Mouse (Mus musculus) right cerebral cortex, postnatal 25 days (tissue): Measurements from ENCODE around the gene D230025D16Rik.
"Not testable (repeated sequence)": the region's sequence is repeated elsewhere in the genome, so short reads cannot be mapped to it uniquely, and the experiment has no call there.

Experiments
- DNase-seq: peaks from one replicate; pipeline ENCODE4 v3.0.0; 2022

The D230025D16Rik gene

DNA sequence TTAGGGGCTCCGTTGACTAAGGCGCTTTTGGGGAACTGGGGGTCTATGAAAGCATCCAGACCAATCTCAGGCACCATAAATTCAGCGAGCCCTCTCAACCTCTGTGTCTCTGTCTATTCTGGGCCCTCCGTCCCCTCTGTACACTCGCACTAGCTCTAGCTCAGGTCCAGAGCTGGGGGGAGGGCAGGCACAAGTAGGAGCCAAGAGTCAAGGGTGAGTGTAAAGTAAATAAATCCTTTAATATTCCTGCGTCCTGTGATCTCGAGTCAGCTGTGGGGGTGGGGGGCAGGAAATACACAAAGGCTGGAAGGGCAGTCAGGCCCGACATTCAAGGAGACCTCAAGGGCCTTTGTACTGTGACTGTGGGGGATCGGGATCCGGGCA lies 44.1 kb downstream of the D230025D16Rik start:
- no peak for DNase-seq

DNA sequence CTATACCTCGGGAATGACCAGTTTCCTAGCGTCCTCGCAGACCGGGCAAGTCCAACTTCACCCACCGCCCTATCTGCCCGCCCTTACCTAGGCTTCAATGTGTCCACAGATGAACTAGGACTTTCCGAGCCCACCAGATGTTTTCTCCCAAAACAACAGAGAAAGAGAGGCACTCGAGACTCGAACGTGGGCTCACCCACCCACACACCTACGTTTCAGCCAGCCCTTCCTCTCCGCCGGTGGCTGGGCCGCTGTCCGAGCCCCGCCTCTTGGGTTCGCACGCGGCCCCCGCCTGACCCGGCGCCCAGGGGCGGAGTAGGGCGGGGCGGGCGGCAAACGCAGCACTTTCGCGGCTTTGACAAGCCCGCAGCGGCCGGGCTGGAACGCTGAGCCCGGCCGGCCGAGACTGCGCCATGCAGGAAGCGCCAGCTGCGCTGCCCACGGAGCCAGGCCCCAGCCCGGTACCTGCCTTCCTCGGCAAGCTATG lies 44.6 kb downstream of the D230025D16Rik start, which contains the start of gene Hsf4:
TSS of gene Hsf4 (plus strand) at position 341 of the 487 bp plus-strand sequence.
- DNase-seq, result peak; percentile 63

DNA sequence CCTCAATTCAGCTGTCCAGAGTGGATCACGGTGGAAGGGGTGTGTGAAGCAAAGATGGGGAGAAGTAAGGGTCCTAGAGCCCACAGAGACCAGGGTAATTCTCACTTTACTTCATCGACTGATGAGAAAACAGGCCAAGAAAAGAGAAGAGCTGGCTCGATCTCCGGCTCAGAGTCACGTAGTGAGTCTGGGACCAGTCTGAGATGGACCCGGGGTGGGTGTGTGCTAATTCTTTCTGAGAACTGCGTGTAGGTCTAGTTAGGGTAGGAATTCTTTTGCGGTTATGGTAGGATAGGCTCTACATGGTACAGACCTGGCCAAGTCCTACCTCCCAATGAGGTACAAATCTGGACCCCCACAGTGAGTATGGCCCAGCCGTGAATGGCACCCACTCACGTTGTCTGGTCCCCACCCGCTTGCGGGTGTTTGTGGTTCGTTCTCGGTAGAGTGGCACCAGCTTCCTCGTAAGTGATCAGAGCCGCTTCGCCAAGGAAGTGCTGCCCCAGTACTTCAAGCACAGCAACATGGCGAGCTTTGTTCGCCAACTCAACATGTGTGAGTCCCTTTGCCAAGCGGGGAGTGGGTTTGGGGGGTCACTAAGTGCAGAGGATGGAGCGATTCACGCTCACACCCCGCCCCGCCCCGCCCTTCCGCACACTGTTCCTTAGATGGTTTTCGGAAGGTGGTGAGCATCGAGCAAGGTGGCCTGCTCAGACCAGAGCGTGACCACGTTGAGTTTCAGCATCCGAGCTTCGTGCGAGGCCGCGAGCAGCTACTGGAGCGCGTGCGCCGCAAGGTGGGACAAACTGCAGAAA lies 45.4 kb downstream of the D230025D16Rik start:
- no peak for DNase-seq

DNA sequence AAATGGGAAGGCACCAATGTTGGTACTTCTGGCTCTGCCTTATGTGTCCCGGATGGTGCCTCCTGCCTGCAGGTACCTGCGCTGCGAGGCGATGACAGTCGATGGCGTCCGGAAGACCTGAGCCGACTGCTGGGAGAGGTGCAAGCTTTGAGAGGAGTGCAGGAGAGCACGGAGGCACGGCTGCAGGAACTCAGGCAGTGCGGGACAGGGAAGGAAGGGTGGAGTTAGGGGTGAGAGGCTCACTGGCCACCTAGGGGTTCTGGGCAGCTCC lies 45.9 kb downstream of the D230025D16Rik start:
- DNase-seq, result no peak

DNA sequence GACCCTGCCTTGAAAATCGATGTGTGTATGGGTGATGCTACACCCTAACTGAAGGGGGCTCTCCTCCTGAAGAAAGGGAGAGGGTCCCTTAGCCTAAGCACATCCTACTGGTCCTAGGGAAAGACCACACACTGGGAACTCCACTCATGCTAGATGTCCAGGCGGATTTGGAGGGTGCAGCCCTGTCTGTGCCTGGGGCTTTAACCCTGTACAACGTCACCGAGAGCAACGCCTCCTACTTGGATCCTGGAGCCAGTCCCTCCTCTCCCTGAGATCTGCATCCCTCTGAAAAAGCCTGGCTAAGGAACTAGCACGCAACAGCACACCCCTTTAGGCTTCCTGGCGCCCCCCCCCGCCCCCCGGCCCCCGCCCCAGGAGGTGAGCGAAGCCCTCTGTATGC lies 50.4 kb downstream of the D230025D16Rik start:
- DNase-seq, result no peak

DNA sequence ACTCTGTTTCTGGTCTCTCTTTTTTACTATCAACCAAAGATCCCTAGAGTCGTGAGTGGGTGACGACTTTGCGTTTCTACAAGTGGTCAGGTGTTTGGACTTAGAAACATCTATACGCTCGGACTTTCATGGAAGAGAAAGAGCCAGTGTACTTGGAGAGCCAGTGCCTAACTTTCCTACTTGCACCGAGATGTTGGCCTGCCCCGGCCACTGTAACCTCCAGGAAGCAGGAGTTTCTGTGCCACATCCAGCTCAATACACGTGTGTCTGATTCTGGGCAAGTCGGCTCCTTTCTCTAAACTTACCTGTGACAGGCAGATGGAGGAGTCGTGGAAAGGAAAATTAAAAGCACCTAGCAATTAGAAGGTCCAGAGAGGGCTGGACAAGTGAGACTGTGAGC lies 50.9 kb downstream of the D230025D16Rik start, which contains the start of gene Nol3:
TSS of gene Nol3 (plus strand) at position 301 of the 400 bp plus-strand sequence.
- no peak for DNase-seq

DNA sequence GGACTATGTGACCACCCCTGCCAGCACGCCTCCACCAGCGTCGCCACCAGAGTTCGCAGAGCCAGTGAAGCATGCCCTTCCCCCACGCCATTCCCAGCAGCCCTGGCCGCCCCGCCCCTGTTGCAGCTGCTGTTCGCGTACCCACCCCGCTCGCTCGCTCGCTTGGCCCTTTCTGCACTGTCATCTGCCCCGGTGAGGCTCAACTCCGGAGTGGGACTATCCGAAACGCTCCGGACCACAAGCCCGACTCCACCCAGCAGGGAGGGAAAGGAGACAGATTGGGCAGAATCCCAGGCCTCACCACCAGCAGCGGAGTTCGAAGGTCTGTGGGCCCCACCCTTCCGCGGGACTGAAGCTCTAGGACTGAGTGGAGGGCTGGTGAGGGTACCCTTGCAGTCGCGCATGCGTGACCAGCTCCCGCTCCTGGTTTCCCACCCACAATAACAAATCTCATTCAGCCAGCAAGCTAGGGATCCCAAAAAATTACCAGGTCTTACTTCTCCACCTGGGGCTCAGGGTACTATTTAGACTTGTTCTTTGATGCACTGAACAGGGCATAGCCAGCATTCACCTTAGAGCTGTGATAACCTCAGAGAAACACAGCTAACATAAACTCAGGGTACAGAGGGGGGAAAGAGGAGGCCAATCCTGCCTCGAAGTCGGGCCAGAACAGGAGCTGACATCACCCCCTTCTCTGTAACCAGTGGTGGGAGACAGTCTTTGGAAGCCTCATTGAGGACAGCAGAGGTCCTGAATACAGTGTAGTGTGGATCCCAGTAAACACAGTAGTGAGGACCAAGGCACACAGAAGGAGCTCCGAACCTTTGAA lies 51.6 kb downstream of the D230025D16Rik start:
- peak; percentile 46 for DNase-seq

DNA sequence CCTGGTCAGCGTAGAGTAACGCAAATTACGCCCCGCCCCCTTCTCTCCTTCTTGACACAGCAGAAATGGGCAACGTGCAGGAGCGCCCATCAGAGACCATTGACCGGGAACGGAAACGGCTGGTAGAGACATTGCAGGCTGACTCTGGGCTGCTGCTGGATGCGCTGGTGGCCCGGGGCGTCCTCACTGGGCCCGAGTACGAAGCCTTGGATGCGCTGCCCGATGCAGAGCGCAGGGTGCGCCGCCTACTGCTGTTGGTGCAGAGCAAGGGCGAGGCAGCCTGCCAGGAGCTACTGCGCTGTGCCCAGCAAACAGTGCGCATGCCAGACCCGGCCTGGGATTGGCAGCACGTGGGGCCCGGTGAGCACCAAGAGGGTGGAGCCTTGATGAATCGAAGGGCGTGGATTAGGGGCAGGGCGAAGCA lies 54.0 kb downstream of the D230025D16Rik start:
- DNase-seq, result peak; percentile 83

DNA sequence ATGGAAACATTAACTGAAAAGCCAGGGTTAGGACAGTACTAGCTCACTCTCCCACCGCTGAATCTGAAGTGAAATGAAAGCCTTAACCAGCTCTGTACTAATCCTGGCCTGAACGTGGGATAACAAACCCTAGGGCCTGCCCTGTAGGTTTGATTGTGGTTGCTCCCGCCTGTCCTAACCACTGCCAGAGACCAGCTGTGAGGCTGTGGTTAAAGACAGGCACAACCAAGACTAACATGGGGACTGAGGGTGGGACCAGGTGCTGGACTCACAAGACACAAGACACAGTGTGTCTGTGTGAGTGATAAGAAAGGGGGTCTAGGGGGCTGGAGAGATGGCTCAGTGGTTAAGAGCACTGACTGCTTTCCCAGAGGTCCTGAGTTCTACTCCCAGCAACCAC lies 55.6 kb downstream of the D230025D16Rik start:
- DNase-seq, result no peak

DNA sequence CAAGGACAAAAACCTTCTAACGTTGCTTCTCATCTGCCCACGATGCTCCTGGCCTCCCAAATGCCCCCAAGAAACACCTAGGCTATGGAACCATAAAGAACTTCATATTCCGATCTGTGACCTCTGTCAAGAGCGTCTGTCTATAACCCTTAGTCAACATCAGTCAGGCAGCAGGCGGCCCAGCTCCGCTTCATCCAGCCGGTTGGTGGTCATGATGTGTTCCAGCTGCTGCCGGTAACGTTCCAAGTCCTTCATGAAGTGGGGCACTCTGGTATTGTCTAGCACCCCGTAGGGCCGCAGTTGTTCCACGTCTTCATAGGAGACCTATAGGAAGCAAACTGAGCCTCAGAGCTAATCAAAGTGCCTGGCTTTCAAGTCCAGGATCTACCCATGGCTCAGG lies 56.9 kb downstream of the D230025D16Rik start:
- no peak for DNase-seq

DNA sequence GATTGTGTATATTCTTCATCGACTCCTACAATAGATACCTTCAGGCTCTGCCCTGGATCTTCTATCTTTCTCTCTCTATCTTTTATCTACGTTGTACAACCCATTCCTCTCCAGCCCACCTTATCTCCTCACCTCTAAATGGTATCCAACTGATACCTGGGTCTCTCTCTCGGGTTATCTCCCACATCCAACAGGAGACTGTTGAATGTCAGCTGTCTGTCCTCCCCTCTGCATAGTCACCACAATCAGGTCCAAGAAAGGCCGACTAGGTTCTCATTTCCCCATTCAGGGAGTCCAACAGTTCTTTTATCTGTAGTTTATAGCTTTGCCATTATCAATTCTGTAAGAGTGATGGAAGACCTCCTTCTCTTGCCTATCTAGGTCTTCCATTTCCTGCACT lies 57.3 kb downstream of the D230025D16Rik start:
- no peak for DNase-seq

DNA sequence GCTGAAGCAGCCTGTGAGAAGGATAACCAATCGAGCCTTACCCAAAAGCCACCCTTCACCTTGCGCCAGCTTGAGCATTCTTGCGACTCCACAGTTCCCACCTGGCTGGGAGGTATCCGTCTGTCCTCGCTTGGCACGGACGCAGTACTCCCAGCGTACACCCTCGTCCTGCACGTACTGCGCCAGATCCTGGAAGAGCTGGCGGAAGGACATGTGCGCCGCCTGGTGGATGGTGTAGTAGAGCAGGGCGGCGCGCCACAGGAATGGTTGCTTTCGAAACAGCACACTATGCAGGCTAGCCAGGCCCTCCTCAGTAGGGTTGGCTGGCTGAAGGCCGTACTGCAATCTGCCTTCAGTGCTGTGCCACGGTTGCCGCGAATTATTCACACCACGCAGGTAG lies 58.1 kb downstream of the D230025D16Rik start:
- DNase-seq, result no peak

DNA sequence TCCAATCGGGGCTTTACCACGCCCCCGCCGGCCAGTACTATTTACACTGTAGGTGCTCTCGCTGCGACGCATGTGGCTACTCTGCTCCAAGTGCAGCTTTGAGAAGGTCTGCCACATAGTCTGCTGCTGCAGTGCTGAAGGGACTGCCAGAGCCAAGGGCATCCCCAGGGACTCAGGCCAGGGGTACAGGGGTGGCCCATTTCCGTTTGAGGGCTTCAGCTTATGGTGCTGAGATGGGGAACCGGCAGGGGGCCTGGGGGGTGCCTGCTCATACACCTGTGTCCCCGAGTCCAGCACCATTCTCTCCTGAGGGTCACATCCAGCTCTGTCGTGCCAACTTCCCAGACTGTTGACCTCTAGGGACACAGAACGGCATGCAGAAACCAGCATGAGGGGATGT lies 60.6 kb downstream of the D230025D16Rik start:
- DNase-seq, result no peak

DNA sequence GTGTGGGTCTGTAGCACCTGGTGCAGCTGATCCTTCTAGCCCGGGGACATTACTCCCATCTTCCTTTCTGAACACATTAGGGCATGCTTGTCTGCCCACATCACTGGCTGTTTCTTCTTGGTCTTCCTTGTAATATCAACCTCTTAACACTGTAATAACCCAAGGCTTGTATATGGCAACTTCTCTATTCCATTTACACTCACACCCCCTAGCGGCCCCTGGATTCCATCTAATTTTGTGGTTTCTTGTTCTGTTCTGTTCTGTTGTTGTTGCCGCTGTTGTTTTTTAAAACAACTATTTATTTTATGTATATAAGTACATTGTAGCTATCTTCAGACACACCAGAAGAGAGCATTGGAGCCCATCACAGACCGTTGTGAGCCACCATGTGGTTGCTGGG lies 62.0 kb downstream of the D230025D16Rik start:
- DNase-seq, result no peak

DNA sequence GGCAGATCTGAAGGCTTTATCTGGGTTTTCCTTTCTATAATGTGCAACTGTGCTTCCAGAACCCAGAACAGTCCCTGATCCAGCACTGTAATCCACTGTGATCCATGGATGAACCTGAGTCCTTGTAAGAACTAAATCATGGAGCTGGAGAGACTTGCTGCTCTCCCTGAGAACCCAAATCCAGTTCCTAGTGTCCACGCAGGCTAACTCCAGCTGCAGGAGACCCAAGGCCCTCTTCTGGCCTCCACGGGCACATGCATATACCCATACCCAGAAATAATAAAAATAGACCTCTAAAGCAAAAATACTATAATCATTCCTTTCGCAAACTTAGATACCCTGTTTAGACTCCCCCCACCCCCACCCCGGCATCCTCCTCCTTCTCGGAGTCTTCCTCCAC lies 63.3 kb downstream of the D230025D16Rik start:
- no peak for DNase-seq

DNA sequence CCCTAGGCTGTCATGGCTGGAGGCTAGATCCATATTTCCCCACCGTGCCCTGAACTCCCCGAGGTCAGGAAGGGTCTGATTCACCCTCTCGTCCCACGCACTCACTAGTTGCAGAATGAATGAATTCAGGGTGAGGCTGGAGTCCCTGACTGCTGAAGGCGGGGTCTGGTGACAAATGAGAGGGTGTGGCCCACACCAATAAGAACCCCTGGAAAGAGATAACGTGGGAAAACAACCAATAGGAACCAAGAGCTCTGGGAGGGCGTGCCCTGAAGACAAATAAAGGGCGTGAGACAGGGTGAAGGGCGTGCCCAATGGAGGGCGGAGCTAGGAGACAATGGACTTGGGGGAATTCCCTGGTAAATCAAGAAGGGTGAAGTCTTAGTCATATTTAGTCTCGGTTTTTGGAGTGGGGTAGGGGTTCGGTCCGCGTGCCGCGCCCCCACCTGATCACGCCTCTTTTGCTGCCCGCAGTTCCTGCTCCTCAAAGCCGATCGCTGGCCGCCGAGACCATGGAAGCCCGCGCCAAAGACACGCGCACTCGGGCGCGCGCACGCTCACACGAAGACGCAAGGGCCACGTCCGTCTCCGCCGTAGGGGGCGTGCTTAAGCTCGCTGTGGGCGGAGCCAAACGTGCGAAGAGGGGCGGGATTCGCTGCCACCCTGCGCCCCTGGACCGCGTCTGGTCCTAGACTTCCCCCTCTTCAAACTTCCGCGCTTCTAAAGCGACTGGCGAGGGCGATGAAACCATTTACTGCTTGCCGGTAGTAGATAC lies 64.2 kb downstream of the D230025D16Rik start:
- DNase-seq, result peak; percentile 96

DNA sequence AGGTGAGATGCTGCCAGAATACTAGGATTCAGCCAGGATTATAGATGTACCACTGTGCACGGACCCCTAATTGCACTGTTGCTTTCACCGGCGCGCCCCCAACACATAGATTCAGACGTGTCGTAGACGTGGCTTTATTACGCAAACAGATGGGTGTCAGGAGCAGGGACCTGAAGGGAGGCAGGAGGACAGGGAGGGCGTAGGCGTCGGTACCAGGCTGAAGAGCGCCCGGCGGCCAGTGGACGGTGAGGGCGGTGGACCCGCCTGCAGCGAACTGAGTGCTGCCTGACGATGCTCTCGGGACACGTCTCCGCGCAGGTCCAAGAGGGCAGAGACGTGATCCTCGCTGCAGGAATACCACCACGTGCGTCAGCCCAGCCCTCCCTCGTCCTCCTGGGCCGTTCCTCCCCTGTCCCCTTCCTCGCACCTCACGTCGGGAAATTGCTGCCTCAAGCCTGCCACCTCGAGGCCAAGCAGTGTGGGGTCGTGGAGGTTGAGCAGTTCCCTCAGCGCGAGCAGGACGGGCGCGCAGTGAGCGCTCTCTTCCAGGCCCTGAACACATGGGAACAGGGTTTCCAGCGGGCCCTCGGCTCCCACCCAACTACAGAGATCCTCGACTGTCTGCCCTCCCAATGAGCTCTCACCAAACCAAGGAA lies 65.0 kb downstream of the D230025D16Rik start, which contains the start of gene 4931428F04Rik:
TSS of gene 4931428F04Rik (minus strand) at position 60 of the 656 bp plus-strand sequence.
- peak; percentile 48 for DNase-seq

DNA sequence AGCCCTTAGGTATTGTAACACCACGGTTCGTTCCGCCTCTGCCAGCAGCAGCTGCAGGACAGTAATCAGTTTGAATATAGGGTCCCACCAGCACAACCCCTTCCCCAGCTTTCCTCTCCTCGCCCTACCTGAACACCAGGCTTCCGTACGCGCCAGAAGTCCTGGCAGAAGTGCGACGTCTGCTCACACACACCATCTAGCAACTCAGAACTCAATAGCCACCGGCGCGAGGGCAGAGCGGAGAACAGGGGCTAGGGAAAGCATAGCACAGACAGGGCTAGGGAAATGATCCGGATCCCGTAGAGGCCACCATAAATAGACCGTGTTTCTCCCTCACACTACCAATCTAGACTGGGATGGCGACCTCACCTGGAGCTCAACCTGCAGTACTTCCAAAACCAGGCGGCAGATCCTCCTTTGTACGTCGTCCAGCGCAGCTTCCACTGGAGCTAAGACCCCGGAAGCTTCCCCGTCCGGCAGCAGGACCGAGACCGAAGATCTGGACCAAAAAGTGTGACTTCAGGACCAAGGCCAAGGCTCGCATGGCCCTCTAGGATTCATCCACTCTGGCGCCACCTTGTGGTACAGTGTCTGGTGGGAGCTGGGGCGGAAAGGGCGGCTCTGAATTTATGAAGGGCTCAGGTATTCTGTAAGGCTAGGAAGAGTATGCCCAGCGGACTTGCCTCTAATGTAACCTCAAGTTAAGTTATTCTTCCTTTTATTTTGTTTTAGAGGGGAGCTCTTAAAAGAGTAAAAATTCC lies 65.8 kb downstream of the D230025D16Rik start:
- peak; percentile 68 for DNase-seq

DNA sequence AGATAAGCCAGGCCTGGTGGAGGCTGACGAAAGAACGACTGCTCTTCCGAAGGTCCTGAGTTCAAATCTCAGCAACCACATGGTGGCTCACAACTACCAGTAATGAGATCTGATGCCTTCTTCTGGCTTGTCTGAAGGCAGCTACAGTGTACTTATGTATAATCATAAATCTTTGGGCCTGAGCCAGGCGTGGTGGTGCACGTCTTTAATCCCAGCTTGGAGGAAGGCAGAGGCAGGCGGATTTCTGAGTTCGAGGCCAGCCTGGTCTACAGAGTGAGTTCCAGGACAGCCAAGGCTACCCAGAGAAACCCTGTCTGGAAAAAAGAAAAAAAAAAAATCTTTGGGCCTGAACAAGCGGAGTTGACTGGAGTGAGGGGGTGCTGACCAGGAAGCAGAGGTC lies 66.4 kb downstream of the D230025D16Rik start:
- DNase-seq, result not testable (repeated sequence)

DNA sequence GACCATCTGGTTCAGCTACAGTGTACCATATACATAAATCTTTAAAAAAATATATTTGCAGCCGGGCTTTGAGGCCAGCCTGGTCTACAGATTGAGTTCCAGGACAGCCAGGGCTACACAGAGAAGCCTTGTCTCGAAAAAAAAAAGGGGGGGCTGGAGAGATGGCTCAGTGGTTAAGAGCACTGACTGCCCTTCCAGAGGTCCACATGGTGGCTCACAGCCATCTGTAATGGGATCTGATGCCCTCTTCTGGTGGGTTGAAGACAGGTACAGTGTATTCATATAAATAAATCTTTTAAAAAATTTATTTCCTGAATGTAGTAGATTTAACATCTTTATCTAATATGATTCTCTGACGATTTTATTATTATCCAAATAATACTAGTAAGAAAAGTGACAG lies 66.9 kb downstream of the D230025D16Rik start:
- DNase-seq, result not testable (repeated sequence)

DNA sequence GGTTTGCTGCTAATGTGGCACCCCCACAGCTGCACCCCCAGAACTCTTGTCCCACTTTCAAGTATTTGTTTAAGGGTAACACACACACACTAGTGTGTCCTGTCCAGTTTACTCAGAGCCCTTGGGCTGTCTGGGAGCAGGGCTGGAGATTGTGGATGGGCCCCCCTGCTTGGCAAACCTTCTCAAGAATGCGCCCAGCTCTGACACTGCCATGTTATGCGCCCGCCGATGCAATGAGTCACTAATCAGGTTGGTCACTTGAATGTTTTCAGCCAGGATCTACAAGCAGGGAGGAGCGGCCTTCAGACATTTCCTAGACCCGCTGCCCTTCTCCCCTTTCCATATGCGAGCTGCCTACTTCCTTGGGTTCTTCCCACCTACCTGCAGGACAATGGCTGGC lies 67.5 kb downstream of the D230025D16Rik start:
- no peak for DNase-seq

DNA sequence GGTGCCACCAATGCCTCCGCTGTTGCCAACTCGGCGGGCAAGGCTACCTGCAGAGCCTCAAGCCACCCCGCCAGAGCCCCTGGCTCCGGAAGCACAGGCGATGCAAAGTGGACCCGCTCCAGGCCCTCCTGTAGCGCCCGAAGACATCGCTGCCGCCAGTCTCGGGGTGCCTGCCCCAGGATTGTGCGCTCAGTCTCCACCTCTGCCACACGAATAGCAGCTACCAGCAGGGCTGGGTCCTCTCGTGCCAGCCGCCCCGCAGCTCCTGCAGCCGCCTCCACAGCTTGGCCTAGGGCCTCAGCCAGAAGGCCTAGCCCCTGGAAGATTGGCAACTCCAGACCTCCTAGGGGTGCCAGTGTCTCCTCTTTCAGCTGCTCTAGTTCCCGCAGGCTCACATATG lies 68.5 kb downstream of the D230025D16Rik start:
- DNase-seq, result no peak
